Mouse (Mus musculus) heart, adult 2 months (tissue): Measurements from ENCODE around the gene Tssk2.

ENCODE experiments used
- CTCF ChIP-seq: fragments of 200-600 bp; IDR thresholded peaks from 2 replicates; pipeline ENCODE4 v1.8.1; 2022; ENCODE audit warnings: antibody characterized with exemption, mild to moderate bottlenecking, moderate library complexity
- EP300 ChIP-seq: fragments of 200-500 bp; IDR thresholded peaks from 2 replicates; pipeline ENCODE4 v1.6.1; 2011; ENCODE audit warnings: low read depth, low read length, control low read depth; ENCODE audit not compliant: insufficient read depth
- POLR2A ChIP-seq: fragments of 200-500 bp; IDR thresholded peaks from 2 replicates; pipeline ENCODE4 v1.6.1; 2011; ENCODE audit warnings: mild to moderate bottlenecking, low read depth, low read length, control low read depth; ENCODE audit not compliant: insufficient read depth

- TF ChIP-seq CTCF, result no peak
- TF ChIP-seq POLR2A, result no peak
- TF ChIP-seq EP300, result no peak
Measured at GRCm38 (mm10) chr16:17876096-17876495, 22.3 kb upstream of the Tssk2 start.
